Mouse (Mus musculus) adrenal gland, adult 18-20 months (tissue): ENCODE measurements around the gene Tmem121. TPM values are rescaled to one million over a fixed set of nuclear protein-coding genes. Genes with fewer than 3 reads are reported as not detected.
"Not testable (repeated sequence)": the region's sequence is repeated elsewhere in the genome, so short reads cannot be mapped to it uniquely, and the experiment has no call there.

ENCODE experiments used
- DNase-seq, 2 experiments: peaks; one replicate each; pipeline ENCODE4 v3.0.0; 2021 to 2022; ENCODE audit warnings: low spot score in 2 of 2
- total RNA-seq, 2 experiments: library from RNA; stranded (reverse); gene quantifications; 1 replicate in 1 of 2; 2 replicates in 1 of 2; pipeline ENCODE4 v1.2.3; 2021

The Tmem121 gene
- total RNA-seq, 2 experiments from 2014 or later: 5.4 to 7.2 TPM

GRCm38 (mm10) chr12:113186326-113187010 lies 738 bp downstream of the Tmem121 start:
- DNase-seq: no peak

DNA sequence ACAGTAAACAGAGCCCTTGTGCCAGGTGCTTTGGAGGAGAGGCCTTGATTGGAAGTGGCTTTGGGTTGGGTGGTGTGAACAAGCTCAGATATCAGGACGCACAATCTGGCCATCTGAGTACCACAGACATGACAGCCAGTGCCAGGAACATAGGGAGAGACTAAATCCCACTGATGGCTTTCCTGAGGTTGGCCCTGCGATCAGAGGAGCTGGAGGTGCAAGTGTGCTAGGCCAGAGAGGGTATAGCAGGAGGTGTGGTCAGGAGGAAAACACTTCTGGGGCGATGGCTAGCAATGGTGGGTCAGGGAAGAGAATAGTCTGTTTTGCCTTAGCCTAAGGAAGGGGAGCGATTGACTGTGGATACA lies 1.3 kb downstream of the Tmem121 start:
- no peak for DNase-seq

- peak; percentile 81 to 83 for DNase-seq
These were observed 2.0 kb downstream of the Tmem121 start for GRCm38 (mm10) chr12:113187584-113188295.

DNA sequence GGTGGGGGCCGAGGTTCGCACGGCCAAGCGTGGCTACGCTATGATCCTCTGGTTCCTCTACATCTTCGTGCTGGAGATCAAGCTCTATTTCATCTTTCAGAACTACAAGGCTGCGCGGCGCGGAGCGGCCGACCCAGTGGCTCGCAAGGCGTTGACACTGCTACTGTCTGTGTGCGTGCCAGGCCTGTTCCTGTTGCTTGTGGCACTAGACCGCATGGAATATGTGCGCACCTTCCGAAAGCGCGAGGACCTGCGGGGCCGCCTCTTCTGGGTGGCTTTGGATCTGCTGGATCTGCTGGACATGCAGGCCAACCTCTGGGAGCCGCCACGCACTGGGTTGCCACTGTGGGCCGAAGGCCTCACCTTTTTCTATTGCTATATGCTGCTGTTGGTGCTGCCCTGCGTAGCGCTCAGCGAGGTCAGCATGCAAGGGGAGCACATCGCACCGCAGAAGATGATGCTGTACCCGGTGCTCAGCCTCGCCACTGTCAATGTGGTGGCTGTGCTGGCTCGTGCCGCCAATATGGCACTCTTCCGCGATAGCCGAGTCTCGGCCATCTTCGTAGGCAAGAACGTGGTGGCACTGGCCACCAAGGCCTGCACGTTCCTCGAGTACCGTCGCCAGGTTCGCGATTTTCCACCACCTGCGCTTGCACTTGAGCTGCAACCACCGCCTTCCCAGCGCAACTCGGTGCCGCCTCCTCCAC lies 2.8 kb downstream of the Tmem121 start:
- no peak for DNase-seq

DNA sequence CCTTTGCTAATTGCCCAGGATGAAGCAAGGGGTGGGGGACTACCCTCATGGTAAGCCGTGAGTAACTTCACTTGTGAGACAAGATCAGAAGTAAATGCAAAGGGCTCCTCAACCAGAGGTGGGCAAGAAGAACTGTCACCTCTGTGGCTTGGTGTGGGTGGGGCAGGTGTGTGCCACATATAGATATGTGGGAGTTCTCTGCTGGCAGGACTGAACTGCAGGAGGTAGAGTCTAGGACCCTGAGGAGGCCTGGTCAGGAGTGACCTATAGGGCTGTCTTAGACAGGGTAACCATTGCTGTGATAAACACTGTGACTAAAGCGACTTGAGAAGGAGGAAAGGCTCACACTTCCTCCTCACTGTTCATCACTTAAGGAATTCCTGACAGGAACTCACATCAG lies 7.7 kb downstream of the Tmem121 start:
- no peak for DNase-seq

GRCm38 (mm10) chr12:113199132-113199531 lies 13.4 kb downstream of the Tmem121 start:
- not testable (repeated sequence) for DNase-seq

DNA sequence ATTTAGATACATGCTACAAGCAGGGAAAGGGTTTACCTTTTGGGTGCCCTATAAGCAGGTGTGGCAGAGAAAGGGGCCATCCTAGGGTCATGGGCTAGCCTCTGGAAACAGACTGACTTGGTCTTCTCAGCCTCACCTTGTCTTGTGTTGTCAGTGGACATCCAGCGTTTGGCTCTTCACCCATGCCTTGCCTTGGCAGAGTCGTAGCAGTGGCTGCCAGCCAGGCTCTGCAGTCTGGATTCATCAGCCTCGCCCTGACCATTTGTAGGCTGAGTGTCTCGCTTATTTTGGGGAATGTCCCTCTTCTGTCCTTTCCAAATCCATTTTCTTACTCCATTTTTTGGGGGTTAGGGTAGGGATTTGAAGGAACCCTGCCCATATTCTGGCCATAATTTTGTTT lies 15.6 kb downstream of the Tmem121 start:
- no peak for DNase-seq

- DNase-seq: no peak
These were observed 16.3 kb downstream of the Tmem121 start for GRCm38 (mm10) chr12:113202008-113202407.

DNA sequence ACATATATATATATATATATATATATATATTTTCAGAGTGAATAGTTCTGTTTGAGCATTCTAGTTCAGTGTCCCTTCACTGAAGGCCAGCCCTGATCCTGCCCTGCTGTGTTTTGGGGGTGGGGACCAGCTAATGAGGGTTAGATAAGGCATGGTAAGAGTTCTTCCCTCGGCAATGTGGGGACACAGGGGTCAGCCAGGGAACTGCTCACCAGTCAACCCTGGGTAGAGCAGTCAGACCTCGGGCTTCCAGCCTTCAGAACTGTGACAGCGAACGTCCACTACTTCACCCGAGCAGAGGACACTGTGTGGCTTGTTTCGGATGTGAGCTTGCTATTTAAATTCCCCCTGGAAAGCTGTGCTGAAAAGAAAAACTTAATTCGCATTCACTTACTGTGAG lies 17.8 kb downstream of the Tmem121 start:
- no peak for DNase-seq

DNA sequence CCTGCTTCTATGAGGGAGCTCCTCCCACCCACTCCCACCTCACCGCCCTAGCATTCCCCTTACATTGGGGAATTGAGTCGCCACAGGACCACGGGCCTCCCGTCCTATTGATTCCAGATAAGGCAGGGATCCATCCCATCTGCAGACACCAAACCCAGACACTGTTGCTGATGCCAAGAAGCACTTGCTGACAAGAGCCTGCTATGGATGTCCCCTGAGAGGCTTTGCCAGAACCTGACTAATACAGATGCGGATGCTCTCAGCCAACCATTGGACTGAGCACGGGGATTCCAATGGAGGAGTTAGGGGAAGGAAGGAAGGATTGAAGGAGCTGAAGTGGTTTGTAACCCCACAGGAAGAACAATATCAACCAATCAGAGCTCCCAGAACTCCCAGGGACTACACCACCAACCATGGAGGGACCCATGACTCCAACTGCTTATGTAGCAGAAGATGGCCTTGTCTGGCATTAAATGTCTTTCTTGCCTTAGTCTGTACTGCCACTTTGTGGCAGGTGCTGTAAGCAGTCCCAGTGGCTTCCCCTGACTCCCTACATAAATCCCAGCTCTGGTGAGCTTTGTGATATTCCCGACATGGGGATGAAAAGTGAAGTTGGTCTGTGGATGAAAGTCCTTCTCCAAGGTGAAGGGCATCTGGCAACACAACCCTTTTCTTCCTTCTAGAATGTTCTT lies 19.7 kb downstream of the Tmem121 start:
- no peak for DNase-seq

GRCm38 (mm10) chr12:113207737-113208136 lies 22.0 kb downstream of the Tmem121 start:
- no peak for DNase-seq

DNA sequence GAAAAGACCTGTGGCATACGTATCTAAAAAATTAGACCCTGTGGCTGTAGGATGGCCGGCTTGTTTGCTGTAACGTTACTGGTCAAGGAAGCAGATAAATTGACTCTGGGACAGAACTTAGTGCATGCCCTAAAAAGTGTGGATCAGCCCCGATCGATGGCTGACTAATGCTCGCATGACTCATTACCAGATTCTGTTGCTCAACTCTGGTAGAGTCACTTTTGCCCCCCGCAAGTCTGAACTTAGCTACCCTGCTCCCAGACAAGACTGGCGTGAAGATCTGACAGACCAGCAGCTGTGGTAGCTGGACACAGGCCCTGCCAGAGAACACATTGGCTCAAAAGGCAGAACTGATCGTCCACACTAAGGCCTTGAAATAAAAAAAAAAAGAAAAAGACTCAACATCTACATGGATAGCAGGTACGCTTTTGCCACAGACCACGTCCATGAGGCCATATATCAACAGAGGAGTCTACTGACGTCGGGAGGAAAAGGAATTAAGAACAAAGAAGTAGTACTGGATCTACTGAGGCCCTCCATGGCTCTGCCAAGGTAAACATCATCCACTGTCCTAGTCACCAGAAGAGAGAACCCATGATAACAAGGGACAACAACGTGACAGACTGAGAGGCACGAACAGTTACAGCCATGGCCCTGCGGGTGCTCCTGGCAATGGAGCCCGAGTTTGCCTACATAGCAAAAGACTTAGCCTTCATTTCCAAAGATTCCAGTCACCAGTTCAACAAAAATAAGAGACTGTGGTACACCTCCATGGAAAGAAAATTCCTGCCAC lies 25.1 kb downstream of the Tmem121 start:
- DNase-seq: peak in 1 of 2 experiments; percentile 35

GRCm38 (mm10) chr12:113211772-113212171 lies 26.0 kb downstream of the Tmem121 start:
- DNase-seq: no peak

GRCm38 (mm10) chr12:113212326-113212924 lies 26.7 kb downstream of the Tmem121 start:
- DNase-seq: no peak

GRCm38 (mm10) chr12:113213226-113213625 lies 27.5 kb downstream of the Tmem121 start:
- no peak for DNase-seq

DNA sequence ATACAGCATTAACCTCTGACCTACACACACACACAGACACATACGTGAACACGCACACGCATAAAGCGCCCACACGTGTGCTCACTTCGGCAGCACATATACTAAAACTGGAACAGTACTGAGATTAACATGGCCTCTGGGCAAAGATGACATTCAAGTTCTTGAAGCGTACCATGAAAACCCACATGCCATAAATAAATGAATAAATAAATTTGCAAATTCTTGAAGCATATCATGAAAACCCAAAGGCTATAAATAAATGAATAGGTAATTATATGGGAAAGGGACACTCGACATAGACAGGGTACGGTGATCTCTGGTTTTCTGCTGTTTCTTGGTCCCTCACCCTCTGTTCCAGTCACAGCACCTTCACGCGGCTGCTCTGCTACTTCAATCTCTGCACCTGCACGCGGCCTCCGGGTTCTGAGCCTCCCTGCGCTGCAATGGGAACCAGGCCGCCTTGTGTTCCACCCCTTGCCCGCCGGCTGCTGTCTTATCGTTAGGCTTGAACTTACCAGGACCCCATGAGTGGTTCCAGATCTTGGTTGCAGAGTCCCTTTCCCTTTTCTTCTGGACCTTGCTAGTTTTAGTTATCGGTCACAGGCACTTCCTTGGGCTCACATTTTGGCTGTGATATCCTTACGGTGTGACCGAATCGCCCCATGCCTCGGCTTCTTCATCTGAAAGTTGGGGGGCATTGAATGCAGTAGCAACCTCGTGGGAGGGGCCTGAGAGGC lies 28.5 kb downstream of the Tmem121 start:
- no peak for DNase-seq

- no peak for DNase-seq
These were observed 29.4 kb downstream of the Tmem121 start for GRCm38 (mm10) chr12:113214972-113215666.

GRCm38 (mm10) chr12:113215667-113216346 lies 30.1 kb downstream of the Tmem121 start:
- DNase-seq: peak; percentile 70 to 71
